7 mouse cellular contexts compared by ENCODE assay signal in the genomic region with DNA sequence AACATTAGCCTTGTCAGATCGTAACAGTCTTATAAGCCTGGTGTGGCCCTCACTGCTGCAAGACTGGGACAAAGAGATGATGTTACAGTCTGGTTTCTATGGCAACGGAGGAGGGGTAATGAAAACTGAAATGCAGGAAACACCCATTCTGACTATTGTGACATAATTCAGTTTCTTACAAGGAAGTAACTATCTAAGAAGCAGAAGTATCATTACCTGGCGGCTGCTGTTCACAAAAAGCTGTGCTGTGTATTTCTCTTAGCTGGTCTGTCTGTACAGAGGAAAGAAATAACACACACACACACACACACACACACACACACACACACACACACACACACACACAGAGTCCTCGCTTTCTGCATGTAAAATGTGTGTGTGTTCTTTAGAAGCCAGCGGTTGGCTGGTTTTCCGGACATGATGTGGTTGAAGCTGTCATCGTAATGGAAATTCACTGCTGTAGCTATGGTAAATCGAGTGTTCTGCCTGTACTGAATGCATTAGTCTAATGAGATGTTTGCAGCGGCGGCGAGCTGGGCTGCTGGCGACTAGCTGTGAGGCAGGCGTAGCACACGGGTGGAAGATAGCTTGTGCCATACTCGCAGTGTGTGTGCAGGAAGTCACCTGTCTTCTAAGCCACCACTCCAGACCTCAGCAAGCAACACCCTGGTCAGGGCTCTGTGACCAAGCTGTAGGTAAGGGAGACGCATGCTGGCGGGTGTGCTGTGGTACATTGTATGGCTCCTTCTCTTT. TPM values are rescaled to one million over a fixed set of nuclear protein-coding genes. Genes with fewer than 3 reads are reported as not detected.
DNase-seq lines count a peak whose midpoint lies in the region; ATAC-seq and TF ChIP-seq lines count a peak whose summit lies in the region.

Gene Scml4 (plus strand): TSS at position 212 of the 753 bp plus-strand sequence.

- no peak for TF ChIP-seq POLR2A in olfactory bulb, adult 2 months (IDR thresholded peaks at IDR 0.05; ENCODE audit: insufficient read depth, low read depth, low read length)

- no peak for TF ChIP-seq CTCF in lung, postnatal 0 days (IDR thresholded peaks at IDR 0.05)
- TF ChIP-seq CTCF in olfactory bulb, adult 2 months (IDR thresholded peaks at IDR 0.05; ENCODE audit: insufficient read depth, low read depth, low read length) = no peak

- DNase-seq in ES-CJ7 (ENCODE audit: low read depth, low spot score) = peak; percentile 32
- peak; percentile 5 to 49 for DNase-seq in adrenal gland, postnatal 36 days
- peak; percentile 28 for DNase-seq in frontal cortex, postnatal 14 days (ENCODE audit: low spot score in 2 of 2)
- peak; percentile 88 for DNase-seq in lung, postnatal 0 days (ENCODE audit: low spot score)
- DNase-seq in thymus, postnatal 4 days = peak; percentile 71

- H3K4me1 ChIP-seq in kidney, embryonic 15.5 days = peaks cover 54% of the 10 kb centered on the region
- no peaks in the 10 kb centered on the region for H3K4me1 ChIP-seq in lung, postnatal 0 days (ENCODE audit: insufficient read depth, low read depth, low read length)
- peaks cover 13% of the 10 kb centered on the region for H3K4me1 ChIP-seq in olfactory bulb, adult 2 months (ENCODE audit: control insufficient read depth, insufficient read depth, low read length)

- H3K4me2 ChIP-seq in kidney, embryonic 15.5 days = peak within 1 kb of the TSS; percentile 46
- no peak within 1 kb of the TSS for H3K4me2 ChIP-seq in lung, postnatal 0 days (replicated peaks; ENCODE audit: low read depth, low read length)

- no peak within 1 kb of the TSS for H3K9ac ChIP-seq in kidney, embryonic 15.5 days
- no peak within 1 kb of the TSS for H3K9ac ChIP-seq in lung, postnatal 0 days (replicated peaks; ENCODE audit: low read depth)

- no peaks in the 10 kb centered on the region for H3K9me3 ChIP-seq in kidney, embryonic 15.5 days (replicated peaks)
- H3K9me3 ChIP-seq in lung, postnatal 0 days (ENCODE audit: low read length) = no peaks in the 10 kb centered on the region

- WGBS in kidney, embryonic 15.5 days = 58% methylated on average over 17 of the region's 17 CpGs
- 49% methylated on average over 17 of the region's 17 CpGs for WGBS in lung, postnatal 0 days
- 25% methylated on average over 17 of the region's 17 CpGs for WGBS in olfactory bulb, adult 2 months

- ATAC-seq in kidney, embryonic 15.5 days (replicated peaks; ENCODE audit: low FRiP score) = no peak
- peak; percentile 49 for ATAC-seq in lung, postnatal 0 days

- H3K4me3 ChIP-seq in kidney, embryonic 15.5 days (replicated peaks) = peak within 1 kb of the TSS; percentile 19
- H3K4me3 ChIP-seq in lung, postnatal 0 days (ENCODE audit: low read depth, low read length) = 0 out of 2 replicates have a peak within 1 kb of the TSS, but pooled peaks have one; percentile 1
- H3K4me3 ChIP-seq in olfactory bulb, adult 2 months (ENCODE audit: insufficient read depth, low read depth, low read length) = peak within 1 kb of the TSS; percentile 44

- H3K27me3 ChIP-seq in kidney, embryonic 15.5 days = peaks cover 18% of the 10 kb centered on the region
- H3K27me3 ChIP-seq in lung, postnatal 0 days (replicated peaks; ENCODE audit: insufficient read depth, low read length) = no peaks in the 10 kb centered on the region

- H3K27ac ChIP-seq in kidney, embryonic 15.5 days = no peak within 1 kb of the TSS
- no peak within 1 kb of the TSS for H3K27ac ChIP-seq in lung, postnatal 0 days (ENCODE audit: low read length)
- no peak within 1 kb of the TSS for H3K27ac ChIP-seq in olfactory bulb, adult 2 months (ENCODE audit: insufficient read depth, low read depth, low read length)

- TF ChIP-seq EP300 in lung, postnatal 0 days (IDR thresholded peaks at IDR 0.05) = no peak

- no peaks in the 10 kb centered on the region for H3K36me3 ChIP-seq in kidney, embryonic 15.5 days
- no peaks in the 10 kb centered on the region for H3K36me3 ChIP-seq in lung, postnatal 0 days (ENCODE audit: insufficient read depth, low read length)

RNA-seq across cellular contexts. Expression of gene Scml4, which starts in this region (rescaled TPM):
- total RNA-seq in adrenal gland, postnatal 36 days (2021) = 1 to 10 TPM; 2.4 to 4.1 TPM
- polyA plus RNA-seq in kidney, embryonic 15.5 days (2015; fragmentation: Nextera tagmentation; extraction: Ambion mirVana) = 1.4 and 1.5 TPM in 2 replicates
- 0.10 and 0.13 TPM in 2 replicates for polyA plus RNA-seq in lung, postnatal 0 days (2015; fragmentation: Nextera tagmentation; extraction: Ambion mirVana)
- not detected in 2 replicates for polyA plus RNA-seq in olfactory bulb, adult 2 months (2012; ENCODE audit: insufficient read depth, insufficient read length, low replicate concordance, missing spikeins)

Comparison
In these comparisons a context has a peak if more than half of its experiments do, and no peak if none do; other contexts are left out.
1. Peak in DNase-seq, ATAC-seq and H3K4me3 ChIP-seq in lung, postnatal 0 days; RNA of the gene not detected or under 1 TPM.
2. DNase-seq: peak in every context shown above with its lines; median percentile 88 in lung, postnatal 0 days; 71 in thymus, postnatal 4 days; 32 in ES-CJ7; 28 in frontal cortex, postnatal 14 days; 27 in adrenal gland, postnatal 36 days.